Mouse (Mus musculus) midbrain, postnatal 0 days (tissue): ENCODE measurements around the gene Ghrl. TPM values are rescaled to one million over a fixed set of nuclear protein-coding genes. Genes with fewer than 3 reads are reported as not detected.

ENCODE experiments used
- ATAC-seq: fragments of 200-750 bp; cut with Nextera tagmentation; 2 replicates; pipeline ENCODE4 v1.8.0; 2017; ENCODE audit warnings: moderate number of reproducible peaks, mild to moderate bottlenecking, moderate TSS enrichment, moderate library complexity; ENCODE audit not compliant: low FRiP score
- DNase-seq: peaks from one replicate; pipeline ENCODE4 v3.0.0-alpha.2; 2015; ENCODE audit warnings: low spot score
- H3K27ac ChIP-seq: fragments of 300-500 bp; sonication (generic); 2 replicates; pipeline ENCODE4 v1.5.1; 2014; ENCODE audit warnings: low read depth, mild to moderate bottlenecking, low read length, mixed read lengths
- H3K27me3 ChIP-seq: fragments of 300-500 bp; sonication (generic); 2 replicates; pipeline ENCODE4 v1.6.1; 2014; ENCODE audit warnings: low read length, control low read depth, mixed read lengths; ENCODE audit not compliant: insufficient read depth
- H3K36me3 ChIP-seq: fragments of 300-500 bp; sonication (generic); 2 replicates; pipeline ENCODE4 v1.6.1; 2014; ENCODE audit warnings: low read length, control low read depth, mixed read lengths; ENCODE audit not compliant: insufficient read depth
- H3K4me1 ChIP-seq: fragments of 300-500 bp; sonication (generic); 2 replicates; pipeline ENCODE4 v1.6.1; 2014; ENCODE audit warnings: mild to moderate bottlenecking, control low read depth, antibody characterized with exemption, low read length, mixed read lengths; ENCODE audit not compliant: insufficient read depth
- H3K4me2 ChIP-seq: fragments of 300-500 bp; sonication (generic); 2 replicates; pipeline ENCODE4 v1.6.1; 2014; ENCODE audit warnings: low read depth, mild to moderate bottlenecking, low read length, mixed read lengths; ENCODE audit not compliant: poor library complexity, severe bottlenecking
- H3K4me3 ChIP-seq: fragments of 300-500 bp; sonication (generic); 2 replicates; pipeline ENCODE4 v1.5.1; 2014; ENCODE audit warnings: low read depth, mild to moderate bottlenecking, low read length, moderate library complexity
- H3K9ac ChIP-seq: fragments of 300-500 bp; sonication (generic); replicated peaks from 2 replicates; pipeline ENCODE4 v1.6.1; 2014; ENCODE audit warnings: mild to moderate bottlenecking, low read length, moderate library complexity, mixed read lengths; ENCODE audit not compliant: poor library complexity, severe bottlenecking
- H3K9me3 ChIP-seq: fragments of 300-500 bp; sonication (generic); 2 replicates; pipeline ENCODE4 v1.6.1; 2016; ENCODE audit warnings: low read length, control low read depth
- CTCF ChIP-seq: IDR thresholded peaks from 2 replicates; pipeline ENCODE4 v1.5.1; 2016; ENCODE audit warnings: antibody characterized with exemption, mild to moderate bottlenecking
- WGBS: fragments of 180-500 bp; shearing (Covaris S2); extraction: QIAGEN DNeasy Blood & Tissue Kit; methylation state at CpG from one replicate; pipeline ENCODE4 v1.1.7; 2014; 5-methylcytosine and 5-hydroxymethylcytosine counted together
- polyA plus RNA-seq: library from polyadenylated mRNA; unstranded; fragments of >200 nt; fragmentation: Nextera tagmentation; extraction: Ambion mirVana; gene quantifications from 2 replicates; pipeline ENCODE4 v1.2.1, GENCODE M21; 2015
- total RNA-seq: library from RNA; depleted of rRNA; stranded (reverse); fragments of >200 nt; gene quantifications from 2 replicates; pipeline ENCODE4 v1.2.3, GENCODE M21; 2014; rRNA removed

The Ghrl gene
- not detected in 2 replicates for total RNA-seq
- 0.47 TPM in 1 of 2 replicates, not detected in the other for polyA plus RNA-seq

DNA sequence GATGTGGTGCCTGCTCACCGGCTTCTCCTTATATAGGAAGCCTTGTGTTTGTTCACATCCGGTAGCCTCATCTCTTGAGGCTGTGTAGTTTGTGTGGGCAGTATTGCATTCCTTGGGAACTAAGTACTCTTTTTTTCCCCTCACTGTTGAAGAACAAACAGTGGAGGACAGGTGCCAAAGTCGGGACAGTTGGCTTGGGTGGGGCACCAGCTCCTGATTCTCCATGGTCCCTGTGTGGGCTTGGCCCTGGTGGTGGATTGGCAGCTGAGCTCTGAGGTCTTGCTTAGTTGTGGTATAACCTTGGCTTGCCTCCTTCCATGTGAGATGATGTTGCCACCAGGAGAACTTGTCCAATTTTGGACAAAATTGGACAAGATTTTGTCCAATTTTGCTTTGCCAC lies at the start of gene Ghrl:
TSS of gene Ghrl (minus strand) at position 3 of the 400 bp plus-strand sequence.
- H3K36me3 ChIP-seq = peaks cover 39% of the 10 kb centered on the region
- no peak for DNase-seq
- ATAC-seq = no peak
- WGBS = 95% methylated on average over 3 of the region's 3 CpGs
- no peak within 1 kb of the TSS for H3K9ac ChIP-seq
- no peak within 1 kb of the TSS for H3K4me2 ChIP-seq
- H3K4me3 ChIP-seq = no peak within 1 kb of the TSS
- H3K27ac ChIP-seq = no peak within 1 kb of the TSS
- no peak for TF ChIP-seq CTCF
- no peaks in the 10 kb centered on the region for H3K9me3 ChIP-seq
- no peaks in the 10 kb centered on the region for H3K27me3 ChIP-seq
- H3K4me1 ChIP-seq = no peaks in the 10 kb centered on the region

DNA sequence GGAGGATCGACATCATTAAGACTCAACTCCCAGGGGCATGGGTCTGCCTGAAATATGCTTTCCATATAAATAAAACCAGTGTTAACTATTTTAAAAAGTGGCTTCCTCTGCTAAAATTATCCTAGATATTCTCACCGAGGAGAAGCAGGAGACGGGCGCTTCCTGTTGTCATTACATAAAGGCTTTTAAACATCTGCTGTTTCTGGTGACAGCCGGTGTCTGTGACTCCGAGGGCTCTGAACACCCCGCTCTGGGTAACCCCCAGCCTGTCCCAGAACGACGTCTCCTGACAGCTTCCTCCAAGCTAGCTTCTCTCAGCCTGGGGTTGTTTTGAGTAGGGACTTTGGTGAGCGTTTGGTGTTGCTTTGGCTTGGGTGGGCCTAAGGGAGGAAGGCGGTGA lies 49.1 kb upstream of the Ghrl start:
- H3K36me3 ChIP-seq = peaks cover 67% of the 10 kb centered on the region
- peak; percentile 14 for DNase-seq
- H3K9ac ChIP-seq = no peak overlapping the region
- no peak overlapping the region for H3K27ac ChIP-seq
- no peak overlapping the region for H3K4me2 ChIP-seq
- no peak for TF ChIP-seq CTCF
- H3K4me3 ChIP-seq = no peak overlapping the region
- no peaks in the 10 kb centered on the region for H3K4me1 ChIP-seq
- 75% methylated on average over 11 of the region's 11 CpGs for WGBS
- H3K27me3 ChIP-seq = no peaks in the 10 kb centered on the region
- H3K9me3 ChIP-seq = no peaks in the 10 kb centered on the region
- ATAC-seq = no peak

DNA sequence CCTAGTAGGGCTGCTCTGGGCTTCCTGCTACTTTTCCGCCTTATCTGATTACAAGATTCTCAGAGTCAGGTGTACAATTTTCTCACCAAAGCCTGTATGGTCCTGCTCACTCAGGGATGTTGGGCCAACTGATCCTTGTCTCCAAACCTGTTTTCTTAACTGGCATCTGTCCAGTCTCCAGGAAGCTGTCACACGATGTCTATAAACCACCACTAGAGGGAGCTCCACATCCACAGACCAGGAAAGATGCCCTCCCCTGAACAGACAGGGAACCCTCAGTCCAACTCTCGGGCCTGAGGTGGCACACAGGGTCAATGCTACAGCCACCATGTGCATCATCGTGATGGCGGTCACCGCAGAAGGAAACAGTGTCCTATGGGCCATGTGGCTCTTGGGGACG lies 42.0 kb upstream of the Ghrl start:
- peak; percentile 46 for ATAC-seq

DNA sequence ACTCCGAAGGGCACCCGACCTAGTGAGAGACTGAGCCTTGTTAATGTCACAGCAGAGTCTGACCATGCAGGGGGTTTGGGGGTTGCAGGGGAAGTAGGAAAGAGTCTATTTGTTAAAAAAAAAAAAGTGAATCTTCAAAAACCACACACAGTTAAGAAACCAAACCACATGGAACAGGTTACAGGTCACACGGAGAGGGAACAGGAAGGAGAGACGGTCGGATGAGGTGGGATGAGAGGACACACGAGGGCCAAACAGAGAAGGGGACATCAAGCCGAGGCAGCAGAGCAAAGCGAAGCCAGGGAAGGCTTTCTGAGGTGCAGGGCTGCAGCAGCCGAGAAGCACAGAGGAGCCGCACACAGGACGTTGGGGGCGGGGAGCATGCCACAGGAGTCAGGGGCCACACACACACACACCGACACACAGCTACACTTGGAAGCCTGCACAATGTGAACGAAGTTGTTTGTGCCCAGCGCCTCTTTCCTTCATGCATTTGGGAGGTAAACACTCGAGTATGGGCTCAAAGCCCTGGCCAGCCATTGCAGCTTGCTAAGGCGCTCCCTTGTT lies 29.5 kb upstream of the Ghrl start:
- no peak overlapping the region for H3K27ac ChIP-seq
- 60% methylated on average over 17 of the region's 17 CpGs for WGBS
- H3K4me1 ChIP-seq = no peaks in the 10 kb centered on the region
- H3K4me3 ChIP-seq = no peak overlapping the region
- H3K36me3 ChIP-seq = peaks cover 31% of the 10 kb centered on the region
- H3K9ac ChIP-seq = no peak overlapping the region
- TF ChIP-seq CTCF = no peak
- H3K27me3 ChIP-seq = no peaks in the 10 kb centered on the region
- no peak overlapping the region for H3K4me2 ChIP-seq
- no peaks in the 10 kb centered on the region for H3K9me3 ChIP-seq
- ATAC-seq (no peak), DNase-seq (no peak)

More for the DNA sequence above, 42.0 kb upstream of the Ghrl start:
- Histone ChIP-seq H3K9me3 (no peaks in the 10 kb centered on the region), H3K4me1 (no peaks in the 10 kb centered on the region), H3K4me3 (no peak overlapping the region), H3K36me3 (peaks cover 70% of the 10 kb centered on the region), H3K27me3 (no peaks in the 10 kb centered on the region), H3K27ac (no peak overlapping the region), H3K4me2 (no peak overlapping the region), H3K9ac (no peak overlapping the region)
- DNase-seq = peak; percentile 83
- TF ChIP-seq CTCF = peak; percentile 98
- 25% methylated on average over 7 of the region's 7 CpGs for WGBS

DNA sequence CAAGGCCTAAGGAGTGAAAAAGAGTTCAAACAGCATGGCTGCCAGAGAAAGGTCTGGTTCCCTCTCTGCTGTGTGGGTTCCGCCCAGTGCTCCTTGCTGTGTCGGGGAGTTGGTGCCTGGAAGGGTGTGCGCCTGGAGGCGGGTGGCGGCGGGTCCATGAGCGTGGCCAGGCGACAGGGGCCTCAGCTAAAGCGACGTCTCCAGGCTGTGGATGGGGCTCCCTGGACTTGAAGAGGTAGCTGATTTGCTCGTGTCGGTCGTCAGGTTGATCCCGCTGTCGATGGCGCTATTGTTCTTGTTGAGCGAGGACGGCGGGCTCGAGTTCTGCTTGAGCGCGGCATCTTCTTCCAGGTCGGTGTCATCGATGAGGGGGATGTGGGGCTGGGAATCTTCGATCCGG lies 28.7 kb upstream of the Ghrl start:
- Histone ChIP-seq H3K36me3 (peaks cover 31% of the 10 kb centered on the region), H3K4me3 (no peak overlapping the region), H3K4me2 (no peak overlapping the region), H3K9me3 (no peaks in the 10 kb centered on the region), H3K27ac (no peak overlapping the region), H3K27me3 (no peaks in the 10 kb centered on the region), H3K4me1 (no peaks in the 10 kb centered on the region), H3K9ac (no peak overlapping the region)
- no peak for TF ChIP-seq CTCF
- WGBS = 29% methylated on average over 26 of the region's 26 CpGs
- DNase-seq = no peak
- no peak for ATAC-seq

DNA sequence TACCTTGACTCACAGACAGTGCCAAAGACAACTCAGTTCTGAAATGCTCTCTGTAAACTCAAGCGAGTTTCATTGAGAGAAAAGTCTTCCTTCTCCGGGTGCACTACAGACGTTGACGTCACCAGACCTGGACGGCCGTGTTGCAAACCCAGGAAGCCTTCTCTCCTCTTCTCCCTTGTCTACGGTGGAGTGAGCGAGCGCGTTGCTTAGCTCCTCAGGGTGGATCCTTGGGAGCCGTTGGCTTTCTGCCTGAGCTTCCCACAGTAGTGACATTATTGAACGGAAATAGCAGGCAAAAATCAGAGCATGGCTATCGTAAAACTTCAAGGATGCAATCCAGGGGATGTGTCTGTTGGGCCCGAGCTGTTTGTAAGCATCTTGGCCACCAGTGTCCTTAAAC lies 27.6 kb upstream of the Ghrl start:
- H3K9me3 ChIP-seq = no peaks in the 10 kb centered on the region
- H3K4me2 ChIP-seq = no peak overlapping the region
- no peak for ATAC-seq
- H3K4me3 ChIP-seq = no peak overlapping the region
- 86% methylated on average over 14 of the region's 14 CpGs for WGBS
- H3K27ac ChIP-seq = no peak overlapping the region
- no peak overlapping the region for H3K9ac ChIP-seq
- H3K27me3 ChIP-seq = no peaks in the 10 kb centered on the region
- DNase-seq = no peak
- no peaks in the 10 kb centered on the region for H3K4me1 ChIP-seq
- no peak for TF ChIP-seq CTCF
- H3K36me3 ChIP-seq = peaks cover 24% of the 10 kb centered on the region
